Mouse (Mus musculus): ENCODE results near the gene Rab3gap2. TPM values are rescaled to one million over a fixed set of nuclear protein-coding genes. Genes with fewer than 3 reads are reported as not detected.

Rab3gap2 gene
- total RNA-seq, 2 experiments from 2014 or later = 31.9 to 36.3 TPM

DNA sequence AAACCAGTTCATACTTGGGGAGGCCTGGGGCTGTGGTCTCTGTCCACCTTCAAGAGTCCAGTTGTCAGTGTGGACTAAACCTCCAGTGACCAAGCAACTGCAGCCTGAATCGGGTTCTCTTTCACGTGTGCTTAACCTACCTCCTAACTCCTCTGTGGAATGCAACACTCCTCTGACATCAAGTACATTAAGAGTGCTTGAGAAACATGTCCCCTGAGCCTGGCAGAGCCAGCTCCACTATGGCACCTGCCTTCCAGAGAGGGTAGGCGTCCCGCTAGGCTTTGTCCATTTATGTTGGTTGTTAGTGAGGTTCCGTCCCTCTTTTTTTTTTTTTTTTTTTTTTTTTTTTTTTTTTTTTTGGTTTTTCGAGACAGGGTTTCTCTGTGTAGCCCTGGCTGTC is 23.0 kb downstream of the Rab3gap2 start:
- DNase-seq = no peak

DNA sequence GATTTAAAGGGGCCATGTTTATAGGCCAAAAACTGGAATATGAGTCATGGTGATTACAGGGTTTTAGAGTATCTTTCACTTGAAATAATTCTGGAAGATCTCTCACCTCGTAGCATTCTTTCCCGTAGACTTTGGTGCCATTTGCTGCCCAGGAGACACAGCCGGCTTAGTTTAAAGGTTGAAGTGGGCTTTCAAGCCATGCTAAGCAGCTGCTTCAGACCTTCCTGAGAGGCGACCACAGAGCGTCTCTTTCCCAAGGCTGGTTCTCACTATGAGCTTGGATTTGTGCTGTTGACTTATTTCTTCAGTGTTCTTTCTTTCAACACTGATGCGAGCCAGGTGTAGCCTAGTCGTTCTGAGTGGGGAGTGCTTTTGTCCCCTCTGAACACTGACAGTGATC is 23.8 kb downstream of the Rab3gap2 start:
- DNase-seq = no peak

GRCm38 (mm10) chr1:185229406-185230201 is 25.7 kb downstream of the Rab3gap2 start:
- peak; percentile 62 for DNase-seq

DNA sequence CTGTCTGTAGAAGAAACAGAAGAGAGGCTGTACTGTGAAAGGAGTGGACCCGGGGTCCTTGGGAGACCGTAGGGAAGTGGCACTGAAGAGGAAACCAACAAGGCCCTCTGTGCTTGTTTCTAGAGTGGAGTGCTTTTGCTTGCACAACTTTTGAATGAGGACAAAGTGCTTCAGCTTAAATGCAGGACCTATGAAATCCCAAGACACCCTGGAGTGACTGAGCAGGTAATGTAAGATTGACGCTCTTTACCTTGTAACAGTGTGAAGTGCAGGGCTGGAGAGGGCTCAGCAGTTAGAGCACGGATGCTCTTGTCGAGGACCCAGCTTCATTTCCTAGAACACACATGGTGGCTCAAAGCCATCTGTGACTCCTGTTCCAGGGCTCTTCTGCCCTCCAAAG is 31.9 kb downstream of the Rab3gap2 start:
- DNase-seq = no peak

GRCm38 (mm10) chr1:185236530-185236929 is 32.6 kb downstream of the Rab3gap2 start:
- no peak for DNase-seq

- no peak for DNase-seq
These were observed 39.1 kb downstream of the Rab3gap2 start for GRCm38 (mm10) chr1:185243013-185243412.

GRCm38 (mm10) chr1:185245456-185245855 is 41.5 kb downstream of the Rab3gap2 start:
- DNase-seq = no peak

DNA sequence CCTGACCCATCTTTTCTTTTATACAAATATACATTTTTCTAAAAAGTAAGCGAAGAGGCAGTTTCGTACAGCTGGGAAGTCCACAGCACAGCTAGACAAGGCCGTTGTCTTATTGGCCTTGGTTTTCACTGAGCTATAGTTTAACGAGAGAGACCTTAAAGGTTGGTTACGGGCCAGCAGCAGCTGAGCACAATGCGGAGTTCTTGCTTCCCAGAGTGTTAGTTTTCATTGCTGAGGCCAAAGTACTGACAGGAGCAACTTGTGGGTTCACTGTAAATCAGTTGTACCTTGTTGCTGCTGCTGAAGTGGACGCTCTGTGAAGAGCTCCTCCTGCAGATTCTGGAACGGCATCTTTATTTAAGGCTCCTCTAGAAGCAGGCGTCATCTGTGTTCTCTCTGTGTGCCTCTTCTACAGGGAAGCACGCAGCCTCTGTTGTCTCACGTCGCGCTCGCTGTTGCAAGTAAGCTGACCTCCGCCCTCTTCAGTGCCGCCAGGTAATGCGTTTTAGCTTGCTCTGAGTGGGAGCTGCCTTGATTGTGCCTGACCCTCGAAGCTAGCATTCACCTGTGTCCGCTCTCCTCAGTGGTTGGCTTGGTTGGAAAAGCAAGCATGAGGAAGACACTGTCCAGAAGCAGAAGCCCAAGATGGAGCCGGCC is 43.6 kb downstream of the Rab3gap2 start:
- no peak for DNase-seq

DNA sequence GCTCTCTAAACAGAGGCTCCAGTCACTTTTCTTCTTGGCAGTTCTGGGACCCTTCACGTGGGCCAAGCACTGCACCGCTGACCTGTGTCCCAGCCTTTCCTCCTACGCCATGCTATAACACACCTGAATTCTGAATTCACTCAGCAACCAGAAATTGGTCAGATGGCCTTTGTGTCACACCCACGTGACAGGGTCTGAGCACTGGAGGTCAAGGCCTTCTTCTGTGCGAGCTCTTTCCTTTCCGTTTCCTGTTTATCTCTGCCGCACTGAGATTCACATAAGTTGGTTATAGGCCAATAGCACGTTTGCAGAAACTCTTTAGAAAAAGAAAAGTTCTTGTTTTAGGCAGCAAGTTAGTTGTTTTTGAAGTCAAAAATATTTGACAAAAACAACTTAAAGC is 44.8 kb downstream of the Rab3gap2 start:
- no peak for DNase-seq

- no peak for DNase-seq
These were observed 48.4 kb downstream of the Rab3gap2 start for GRCm38 (mm10) chr1:185252351-185252750.

DNA sequence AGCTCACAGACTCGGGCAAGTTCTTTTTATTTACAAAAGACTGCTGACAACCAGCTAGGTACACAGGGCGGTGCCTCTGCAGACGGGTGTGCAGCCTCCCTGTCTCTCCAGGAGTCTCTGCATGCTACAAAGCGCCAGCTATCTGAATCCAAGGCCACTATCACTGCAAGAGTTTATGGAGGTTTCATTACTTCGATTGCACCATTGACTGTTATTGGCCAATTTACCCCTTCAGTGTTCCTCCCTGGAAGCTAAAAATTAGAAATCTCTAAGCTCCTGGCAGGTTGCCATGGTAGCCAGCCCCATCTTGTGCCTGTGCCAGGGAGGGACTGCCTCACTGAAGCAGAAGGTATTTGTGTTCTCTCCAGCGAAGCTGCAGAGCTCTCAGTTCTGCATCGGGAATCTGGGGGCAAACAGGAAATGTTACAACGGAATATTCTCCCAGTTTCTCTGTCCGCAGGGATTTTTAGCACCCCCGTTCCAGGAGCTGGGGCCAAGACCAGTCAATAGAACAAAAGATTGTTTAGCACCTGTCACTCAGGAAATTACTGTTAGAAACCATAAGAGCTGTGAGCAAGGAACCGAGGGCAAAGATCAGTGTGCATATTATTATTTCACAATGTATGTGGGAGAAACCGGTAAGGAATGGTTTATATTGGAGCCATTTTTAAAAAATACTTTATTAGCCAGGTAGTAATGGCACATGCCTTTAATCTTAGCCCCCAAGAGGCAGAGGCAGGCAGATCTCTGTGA is 49.4 kb downstream of the Rab3gap2 start:
- DNase-seq = peak; percentile 67

DNA sequence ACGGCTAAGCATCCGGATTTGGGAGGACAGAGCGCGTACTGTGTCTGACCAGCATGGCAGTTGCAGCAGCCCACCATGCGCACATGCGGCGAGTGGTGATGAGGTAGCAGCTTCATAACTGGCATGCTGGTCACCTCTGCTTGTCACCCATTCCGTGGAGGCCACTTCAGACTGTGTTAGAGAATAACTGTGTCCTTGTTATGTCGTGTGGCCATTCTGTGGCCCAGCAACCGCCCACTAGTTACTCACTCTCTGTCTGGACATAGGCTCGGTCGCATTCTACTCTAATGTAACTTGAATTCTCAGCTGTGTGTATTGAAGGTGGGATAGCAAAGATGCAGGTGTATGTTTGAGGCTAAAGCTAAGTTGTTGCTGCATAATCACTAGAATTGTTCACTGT is 51.4 kb downstream of the Rab3gap2 start:
- no peak for DNase-seq

- DNase-seq = peak; percentile 60
These were observed 52.8 kb downstream of the Rab3gap2 start for GRCm38 (mm10) chr1:185256753-185257152.

DNA sequence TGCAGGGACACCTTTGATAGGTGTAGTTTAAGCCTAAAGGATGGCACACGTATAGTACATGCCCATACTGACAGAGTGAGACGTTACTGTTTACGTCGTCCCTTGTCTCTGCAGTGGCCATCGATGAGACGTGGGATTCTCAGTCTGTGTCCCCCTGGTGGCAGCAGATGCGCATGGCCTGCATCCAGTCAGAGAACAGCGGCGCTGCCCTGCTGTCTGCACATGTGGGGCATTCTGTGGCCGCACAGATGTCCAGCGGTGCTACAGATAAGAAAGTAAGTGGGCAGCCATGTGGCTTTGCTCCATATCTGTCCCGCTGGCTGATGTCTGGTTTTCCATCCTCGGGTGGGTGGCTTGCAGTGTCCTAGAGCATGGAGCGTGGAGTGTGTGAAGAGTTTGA is 58.6 kb downstream of the Rab3gap2 start:
- DNase-seq = peak; percentile 65

DNA sequence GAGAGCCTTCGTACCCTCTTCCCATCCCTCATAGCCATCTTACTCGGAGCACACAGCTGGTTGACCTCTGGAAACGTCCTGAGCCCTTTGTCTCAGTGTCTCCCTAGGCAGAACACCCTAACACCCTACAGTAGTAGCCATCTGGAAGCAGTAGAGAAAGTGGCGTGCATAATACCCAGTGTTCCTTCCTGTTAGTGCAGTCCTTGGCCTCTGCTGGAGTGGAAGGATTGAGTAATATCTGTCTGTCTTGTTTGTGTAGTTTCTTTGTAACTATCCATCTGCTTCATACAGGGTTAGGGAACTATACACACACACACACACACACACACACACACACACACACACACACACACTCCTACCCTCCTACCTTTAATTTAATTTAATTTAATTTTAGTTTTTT is 64.8 kb downstream of the Rab3gap2 start:
- DNase-seq = no peak

DNA sequence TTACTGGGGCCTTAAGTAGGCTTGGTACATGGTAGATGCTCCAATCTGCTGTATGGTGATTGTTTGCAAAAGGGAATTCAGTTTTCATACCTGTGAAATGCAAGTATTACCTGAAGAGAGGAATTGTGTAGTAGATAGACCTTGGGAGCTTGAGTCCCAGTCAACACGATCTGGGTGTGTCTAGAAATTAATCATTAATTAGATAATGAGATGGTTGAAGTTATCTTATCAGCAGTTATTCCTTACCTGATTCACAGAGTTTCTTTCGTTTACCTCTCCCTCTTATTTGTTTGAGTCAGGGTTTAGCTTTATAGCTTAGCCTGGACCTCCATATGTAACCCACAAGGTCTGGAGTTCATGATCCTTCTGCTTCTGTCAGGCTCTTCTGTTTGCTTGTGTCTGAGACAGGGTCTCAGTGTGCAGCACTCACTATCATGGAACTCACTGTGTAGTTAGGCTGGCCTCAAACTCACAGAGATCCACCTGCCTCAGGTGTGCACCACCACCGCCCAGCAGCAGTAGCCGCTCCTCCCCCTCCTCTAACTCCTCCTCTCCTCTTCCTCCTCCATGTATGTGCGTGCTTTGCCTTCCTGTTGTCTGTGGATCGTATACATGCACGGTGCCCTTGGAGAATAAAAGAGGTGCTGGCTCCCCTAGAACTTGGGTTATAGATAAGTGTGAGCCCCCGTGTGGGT is 66.6 kb downstream of the Rab3gap2 start:
- DNase-seq = no peak

- DNase-seq = no peak
These were observed 67.5 kb downstream of the Rab3gap2 start for GRCm38 (mm10) chr1:185271373-185271772.

DNA sequence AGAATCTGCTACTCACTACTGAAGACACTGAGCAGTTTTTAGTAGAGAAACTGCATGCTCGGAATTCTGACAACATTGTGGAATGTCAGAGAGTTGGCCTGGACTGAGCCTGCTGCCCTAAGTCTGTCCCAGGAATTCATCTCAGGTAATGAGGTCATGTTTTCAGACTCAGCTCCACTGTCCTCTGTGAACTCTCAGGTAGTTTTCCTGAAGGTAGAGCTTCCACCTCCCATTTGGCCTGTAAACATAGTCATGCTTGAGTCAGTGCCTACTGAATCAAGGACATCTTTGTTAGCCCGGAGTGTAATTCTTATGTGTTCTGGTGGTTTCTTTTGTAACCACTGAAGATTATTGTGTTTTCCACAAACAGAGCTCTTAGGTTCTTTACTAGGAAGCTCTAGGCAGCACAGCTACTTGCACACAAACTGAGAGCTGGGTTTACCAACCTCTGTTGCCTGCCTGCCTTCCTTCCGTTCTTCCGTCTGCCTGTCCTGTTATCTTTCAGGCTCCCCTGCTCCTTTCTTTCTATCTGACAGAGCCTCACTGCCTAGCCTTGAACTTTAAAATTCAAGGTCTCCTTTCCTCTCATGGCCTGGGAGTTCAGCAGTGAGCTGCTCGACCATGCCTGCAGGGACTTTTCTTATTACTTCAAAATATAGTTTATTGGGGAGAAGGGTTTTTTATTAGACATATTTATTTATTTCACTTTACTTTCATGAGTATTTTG is 71.1 kb downstream of the Rab3gap2 start:
- peak; percentile 37 for DNase-seq

GRCm38 (mm10) chr1:185275976-185276375 is 72.1 kb downstream of the Rab3gap2 start:
- peak; percentile 49 for DNase-seq

GRCm38 (mm10) chr1:185277022-185277421 is 73.1 kb downstream of the Rab3gap2 start:
- peak; percentile 55 for DNase-seq

- DNase-seq = peak; percentile 29
These were observed 75.4 kb downstream of the Rab3gap2 start for GRCm38 (mm10) chr1:185279288-185279687.

GRCm38 (mm10) chr1:185280616-185281015 is 76.7 kb downstream of the Rab3gap2 start:
- DNase-seq = no peak
